Mouse (Mus musculus) kidney, postnatal 0 days (tissue): ENCODE results near the gene Cnnm3. TPM values are rescaled to one million over a fixed set of nuclear protein-coding genes. Genes with fewer than 3 reads are reported as not detected.

Source experiments
- ATAC-seq: fragments of 200-750 bp; cut with Nextera tagmentation; replicated peaks from 2 replicates; pipeline ENCODE4 v1.8.0; 2017; ENCODE audit warnings: low read depth, moderate number of reproducible peaks, moderate TSS enrichment, moderate library complexity; ENCODE audit not compliant: low FRiP score
- DNase-seq: peaks from one replicate; pipeline ENCODE4 v3.0.0-alpha.2; 2016; ENCODE audit warnings: low spot score
- H3K27ac ChIP-seq: fragments of 300-500 bp; sonication (generic); 2 replicates; pipeline ENCODE4 v1.5.1; 2014; ENCODE audit warnings: mild to moderate bottlenecking
- H3K27me3 ChIP-seq: fragments of 300-500 bp; sonication (generic); 2 replicates; pipeline ENCODE4 v1.6.1; 2014; ENCODE audit warnings: low read length, mixed read lengths; ENCODE audit not compliant: insufficient read depth
- H3K36me3 ChIP-seq: fragments of 300-500 bp; sonication (generic); 2 replicates; pipeline ENCODE4 v1.6.1; 2014; ENCODE audit warnings: low read length, mixed read lengths; ENCODE audit not compliant: insufficient read depth
- H3K4me1 ChIP-seq: fragments of 300-500 bp; sonication (generic); replicated peaks from 2 replicates; pipeline ENCODE4 v1.6.1; 2014; ENCODE audit warnings: antibody characterized with exemption, low read length, mixed read lengths; ENCODE audit not compliant: insufficient read depth
- H3K4me2 ChIP-seq: fragments of 300-500 bp; sonication (generic); 2 replicates; pipeline ENCODE4 v1.6.1; 2014; ENCODE audit warnings: mild to moderate bottlenecking, low read length, moderate library complexity, mixed read lengths
- H3K4me3 ChIP-seq: fragments of 300-500 bp; sonication (generic); replicated peaks from 2 replicates; pipeline ENCODE4 v1.5.1; 2014; ENCODE audit warnings: low read depth, low read length
- H3K9ac ChIP-seq: fragments of 300-500 bp; sonication (generic); 2 replicates; pipeline ENCODE4 v1.6.1; 2014; ENCODE audit warnings: low read depth, low read length
- H3K9me3 ChIP-seq: fragments of 300-500 bp; sonication (generic); replicated peaks from 2 replicates; pipeline ENCODE4 v1.6.1; 2016; ENCODE audit warnings: low read length, inconsistent platforms, mixed read lengths
- CTCF ChIP-seq: IDR thresholded peaks from 2 replicates; pipeline ENCODE4 v1.5.1; 2016; ENCODE audit warnings: antibody characterized with exemption, low read depth, mild to moderate bottlenecking, moderate library complexity
- WGBS: fragments of 180-500 bp; shearing (Covaris S2); extraction: QIAGEN DNeasy Blood & Tissue Kit; methylation state at CpG from one replicate; pipeline ENCODE4 v1.1.7; 2014; 5-methylcytosine and 5-hydroxymethylcytosine counted together
- polyA plus RNA-seq: library from polyadenylated mRNA; unstranded; fragments of >200 nt; fragmentation: Nextera tagmentation; extraction: Ambion mirVana; gene quantifications from 2 replicates; pipeline ENCODE4 v1.2.1, GENCODE M21; 2015

Gene Cnnm3
- polyA plus RNA-seq, 1 experiment from 2014 or later, result 3.4 TPM

DNA sequence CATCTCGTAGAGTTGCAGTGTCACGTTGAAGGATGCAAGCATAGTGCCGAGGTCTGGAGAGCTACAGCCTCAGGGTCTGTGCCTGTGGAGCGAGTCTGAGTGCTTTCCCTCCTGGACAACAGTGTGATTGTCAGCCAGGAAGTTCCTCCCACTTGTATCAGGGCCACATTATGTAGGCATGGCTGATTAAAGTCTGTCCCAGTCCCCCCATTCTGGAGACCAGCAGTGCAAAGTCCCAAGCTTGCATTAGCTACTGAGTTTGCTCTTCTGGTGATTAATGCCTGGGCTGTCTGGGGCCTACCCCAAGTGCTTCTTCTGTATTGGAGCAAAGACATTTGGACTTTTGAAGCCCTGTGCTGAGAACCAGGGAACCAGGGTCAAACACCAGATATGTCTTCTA, 27.8 kb upstream of the Cnnm3 start:
- H3K4me1 ChIP-seq, result peaks cover 5% of the 10 kb centered on the region

DNA sequence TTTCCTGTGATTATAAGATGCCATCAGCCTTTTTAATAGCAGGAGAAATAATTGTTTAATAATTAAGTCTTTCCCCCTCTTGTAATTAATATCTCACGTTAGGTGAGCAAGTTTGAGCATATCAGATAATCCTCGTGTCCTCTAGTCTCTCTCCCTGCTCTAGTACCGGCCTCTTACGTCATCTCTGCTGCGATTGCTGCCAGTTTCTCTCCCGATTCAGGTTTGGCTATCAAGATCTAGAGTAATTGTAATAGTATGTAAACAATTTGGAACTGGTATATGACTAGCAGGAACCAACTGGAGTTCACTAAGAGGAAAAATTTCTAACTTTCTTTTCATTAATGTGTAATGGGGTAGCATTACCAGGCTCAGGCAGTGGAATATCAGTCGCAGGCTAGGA, 26.6 kb upstream of the Cnnm3 start:
- no peak for TF ChIP-seq CTCF
- peaks cover 2% of the 10 kb centered on the region; the same call in 1 of the 2 replicates for H3K4me1 ChIP-seq
- DNase-seq (no peak), ATAC-seq (no peak)
- no peak overlapping the region for H3K4me3 ChIP-seq
- WGBS, result 65% methylated on average over 7 of the region's 7 CpGs
- no peak overlapping the region for H3K27ac ChIP-seq
- no peak overlapping the region for H3K9ac ChIP-seq
- no peak overlapping the region for H3K4me2 ChIP-seq
- no peaks in the 10 kb centered on the region for H3K27me3 ChIP-seq
- no peaks in the 10 kb centered on the region for H3K36me3 ChIP-seq
- no peaks in the 10 kb centered on the region for H3K9me3 ChIP-seq

More for the DNA sequence above, 27.8 kb upstream of the Cnnm3 start:
- Histone ChIP-seq H3K27ac (no peak overlapping the region), H3K27me3 (no peaks in the 10 kb centered on the region), H3K9ac (no peak overlapping the region), H3K4me3 (no peak overlapping the region), H3K4me2 (no peak overlapping the region), H3K9me3 (no peaks in the 10 kb centered on the region), H3K36me3 (no peaks in the 10 kb centered on the region)
- ATAC-seq, result no peak
- WGBS, result 47% methylated on average over 4 of the region's 4 CpGs
- no peak for TF ChIP-seq CTCF
- DNase-seq, result no peak

DNA sequence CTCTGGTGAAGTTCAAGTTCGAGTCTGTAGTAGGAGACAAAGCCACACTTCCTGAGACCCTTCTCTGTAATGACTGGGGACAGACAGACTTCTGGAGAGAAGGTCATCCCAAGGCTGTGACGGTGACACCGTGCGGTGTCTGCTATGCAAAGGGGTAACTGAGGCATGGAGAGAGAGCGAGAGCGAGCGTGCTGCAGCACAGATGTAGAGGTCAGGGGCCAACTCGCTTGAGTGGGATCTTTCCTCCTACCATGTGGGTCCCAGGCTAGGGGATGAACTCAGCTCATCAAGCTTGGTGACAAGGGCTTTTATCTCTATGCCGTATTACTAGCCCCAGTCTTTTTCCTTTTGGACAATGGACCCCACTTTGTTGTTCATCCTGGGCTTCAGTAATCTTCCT, 24.6 kb upstream of the Cnnm3 start:
- no peak for TF ChIP-seq CTCF
- no peaks in the 10 kb centered on the region for H3K27me3 ChIP-seq
- WGBS, result 57% methylated on average over 9 of the region's 9 CpGs
- no peak overlapping the region for H3K4me3 ChIP-seq
- no peak overlapping the region for H3K9ac ChIP-seq
- H3K27ac ChIP-seq, result no peak overlapping the region
- no peak for DNase-seq
- H3K9me3 ChIP-seq, result no peaks in the 10 kb centered on the region
- no peaks in the 10 kb centered on the region for H3K4me1 ChIP-seq
- H3K4me2 ChIP-seq, result no peak overlapping the region
- no peak for ATAC-seq
- H3K36me3 ChIP-seq, result no peaks in the 10 kb centered on the region

DNA sequence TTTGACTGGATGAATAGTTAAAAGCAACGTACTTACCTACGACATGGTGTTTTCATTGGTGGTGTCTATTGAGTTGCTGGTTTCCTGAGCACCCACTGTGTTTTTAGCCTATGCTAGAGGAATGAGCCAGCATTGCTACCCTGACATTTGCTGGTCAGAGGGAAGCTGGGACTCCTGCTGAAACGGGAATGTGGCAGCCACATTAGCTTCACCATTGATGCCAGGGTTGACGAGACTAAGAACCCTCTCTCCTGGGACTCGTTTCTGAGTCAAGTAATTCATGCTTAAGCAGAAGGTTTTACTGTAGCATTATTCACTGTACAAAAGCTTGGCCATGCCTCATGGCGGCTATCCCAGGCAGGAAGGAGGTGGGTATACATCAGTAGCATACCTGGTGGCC, 22.0 kb upstream of the Cnnm3 start:
- no peak overlapping the region for H3K9ac ChIP-seq
- H3K9me3 ChIP-seq, result no peaks in the 10 kb centered on the region
- no peaks in the 10 kb centered on the region for H3K4me1 ChIP-seq
- H3K4me3 ChIP-seq, result no peak overlapping the region
- WGBS, result 83% methylated on average over 6 of the region's 6 CpGs
- no peak overlapping the region for H3K27ac ChIP-seq
- H3K27me3 ChIP-seq, result no peaks in the 10 kb centered on the region
- H3K4me2 ChIP-seq, result no peak overlapping the region
- H3K36me3 ChIP-seq, result no peaks in the 10 kb centered on the region
- TF ChIP-seq CTCF, result no peak
- DNase-seq (no peak), ATAC-seq (no peak)

DNA sequence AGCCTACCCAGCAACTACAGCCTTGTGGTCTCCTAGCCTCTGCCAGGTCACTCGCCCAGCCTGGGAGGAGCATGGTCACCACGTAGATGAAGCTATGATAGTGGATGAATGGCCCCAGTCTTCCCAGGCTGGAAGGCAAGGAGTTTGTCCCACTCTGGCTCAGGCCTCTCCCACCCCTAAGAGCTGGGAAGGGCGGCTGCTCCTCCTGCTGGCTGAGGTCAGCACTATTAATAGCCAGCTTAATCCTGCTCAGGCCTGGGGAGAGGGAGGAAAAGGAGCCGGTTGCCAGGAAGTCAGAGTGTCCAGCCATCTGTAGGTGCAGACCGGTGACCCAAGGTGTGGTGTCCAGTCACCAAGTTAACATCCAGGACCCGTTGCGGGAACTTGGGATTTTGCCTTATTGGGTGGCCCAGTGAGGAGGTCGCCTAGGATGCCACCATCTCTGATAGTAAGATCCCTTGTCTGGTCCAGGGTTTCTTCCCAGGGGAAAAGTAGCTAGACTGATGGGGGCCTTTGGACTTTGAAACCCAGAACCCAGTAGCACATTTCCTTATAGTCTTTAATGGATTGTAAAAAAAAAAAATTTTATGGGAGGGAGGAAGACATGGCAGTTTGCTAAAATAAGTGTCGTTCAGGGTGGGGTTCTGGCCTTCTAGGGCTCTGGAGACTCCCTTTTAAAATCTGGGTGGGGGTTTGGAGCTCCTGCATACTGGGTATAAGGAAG, 19.1 kb upstream of the Cnnm3 start:
- no peak overlapping the region for H3K4me2 ChIP-seq
- H3K9me3 ChIP-seq, result no peaks in the 10 kb centered on the region
- no peak overlapping the region for H3K4me3 ChIP-seq
- no peaks in the 10 kb centered on the region for H3K36me3 ChIP-seq
- no peak overlapping the region for H3K27ac ChIP-seq
- no peaks in the 10 kb centered on the region for H3K4me1 ChIP-seq
- H3K27me3 ChIP-seq, result no peaks in the 10 kb centered on the region
- ATAC-seq, result peak; percentile 92
- DNase-seq, result peak; percentile 88
- peak; percentile 87 for TF ChIP-seq CTCF
- 34% methylated on average over 9 of the region's 9 CpGs for WGBS
- no peak overlapping the region for H3K9ac ChIP-seq

DNA sequence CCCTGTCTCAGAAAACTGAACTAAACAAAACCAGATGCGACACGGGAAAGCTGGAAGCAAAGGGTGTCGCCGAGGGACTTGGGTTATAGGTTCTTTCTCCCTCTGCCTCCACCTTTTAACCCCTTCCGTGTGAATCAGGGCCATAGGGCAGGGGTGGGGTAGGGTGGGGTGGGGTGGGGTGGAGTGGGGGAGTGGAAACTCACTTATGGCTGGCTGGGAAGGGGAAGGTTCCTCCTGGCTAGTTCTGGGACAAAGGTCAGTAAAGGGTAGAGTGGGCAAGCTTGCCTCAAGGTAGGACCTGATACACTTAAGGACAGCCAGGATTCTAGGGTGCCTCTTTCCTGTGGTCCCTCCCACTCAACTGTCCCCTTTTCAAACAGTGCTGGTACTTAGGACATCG, 18.4 kb upstream of the Cnnm3 start:
- TF ChIP-seq CTCF, result no peak
- Histone ChIP-seq H3K27me3 (no peaks in the 10 kb centered on the region), H3K4me3 (no peak overlapping the region), H3K4me2 (no peak overlapping the region), H3K4me1 (no peaks in the 10 kb centered on the region), H3K9me3 (no peaks in the 10 kb centered on the region), H3K9ac (no peak overlapping the region), H3K27ac (no peak overlapping the region), H3K36me3 (peaks cover 1% of the 10 kb centered on the region; the same call in 1 of the 2 replicates)
- WGBS, result 61% methylated on average over 6 of the region's 6 CpGs
- DNase-seq, result no peak
- ATAC-seq, result no peak

DNA sequence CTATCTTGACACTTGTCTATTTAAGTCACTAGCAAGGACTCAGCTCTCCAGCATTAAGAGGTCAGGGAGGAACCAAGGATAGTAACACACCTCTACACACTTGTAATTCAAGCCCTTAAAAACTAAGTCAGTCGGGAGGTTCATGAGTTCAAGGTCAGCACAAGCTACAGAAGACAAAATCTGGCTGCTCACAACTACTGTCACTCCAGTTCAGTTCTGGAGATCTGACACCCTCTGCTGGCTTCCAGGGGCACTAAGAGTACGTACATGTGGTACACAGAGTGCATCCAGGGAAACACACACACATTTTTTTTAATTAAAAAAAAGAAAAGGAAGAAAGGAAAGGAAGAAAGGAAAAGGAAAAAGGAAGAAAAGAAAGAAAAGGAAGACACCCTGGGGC, 14.9 kb upstream of the Cnnm3 start:
- Histone ChIP-seq H3K9ac (no peak overlapping the region), H3K4me1 (no peaks in the 10 kb centered on the region), H3K36me3 (peaks cover 21% of the 10 kb centered on the region), H3K27ac (no peak overlapping the region), H3K4me2 (no peak overlapping the region), H3K27me3 (no peaks in the 10 kb centered on the region), H3K9me3 (no peaks in the 10 kb centered on the region), H3K4me3 (no peak overlapping the region)
- 38% methylated on average over 2 of the region's 2 CpGs for WGBS
- DNase-seq (peak; percentile 38), ATAC-seq (no peak)
- peak; percentile 55 for TF ChIP-seq CTCF
